Mouse (Mus musculus) kidney, adult 2 months (tissue): ENCODE measurements around the gene Arrb1.

ENCODE experiments used
- CTCF ChIP-seq: fragments of 200-500 bp; conservative IDR thresholded peaks from 2 replicates; pipeline ENCODE4 v1.5.1; 2011; ENCODE audit warnings: low read depth, mild to moderate bottlenecking, control low read depth, low read length, moderate library complexity, mixed read lengths; ENCODE audit not compliant: insufficient read depth, insufficient read length
- POLR2A ChIP-seq: fragments of 200-500 bp; IDR thresholded peaks from one replicate; pipeline ENCODE4 v1.6.1; 2011; ENCODE audit warnings: low read depth, low read length, control low read depth

DNA sequence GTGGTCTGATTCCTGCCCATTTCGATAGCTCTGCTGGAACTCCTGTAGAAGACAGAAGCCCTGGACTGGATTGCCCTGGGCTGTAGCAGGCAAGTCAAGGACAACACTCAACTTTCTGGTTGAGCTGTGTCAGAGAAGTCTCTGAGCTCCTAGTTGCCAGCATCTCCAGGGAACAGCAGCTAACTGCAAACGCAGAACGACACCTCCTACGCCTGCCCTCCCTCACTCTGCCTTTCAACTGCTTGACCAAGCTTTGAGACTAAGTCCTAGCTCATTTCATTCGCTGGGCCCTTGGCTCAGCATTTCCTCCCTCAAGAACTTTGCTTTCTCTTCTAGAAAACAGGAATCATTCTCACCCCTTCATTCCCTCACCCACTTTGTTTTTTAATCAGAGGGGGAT, 5.9 kb upstream of the Arrb1 start:
- no peak for TF ChIP-seq CTCF
- no peak for TF ChIP-seq POLR2A
